Mouse (Mus musculus): Measurements from ENCODE around the gene Tmem19.

Gene Tmem19

GRCm38 (mm10) chr10:115361840-115362622 is at the start of gene Tmem19:
Tmem19 (minus strand) TSS chr10:115362501.
- DNase-seq (ENCODE audit: low spot score in 2 of 2): peak; percentile 95 to 98

GRCm38 (mm10) chr10:115406393-115406792 is 44.1 kb upstream of the Tmem19 start:
- peak; percentile 37 to 77 for DNase-seq (ENCODE audit: low spot score in 2 of 2)

GRCm38 (mm10) chr10:115391896-115392295 is 29.6 kb upstream of the Tmem19 start:
- DNase-seq (ENCODE audit: low spot score in 2 of 2): no peak

- DNase-seq (ENCODE audit: low spot score in 2 of 2): no peak
These were observed 28.8 kb upstream of the Tmem19 start for GRCm38 (mm10) chr10:115391076-115391475.

GRCm38 (mm10) chr10:115387891-115388290 is 25.6 kb upstream of the Tmem19 start:
- DNase-seq (ENCODE audit: low spot score in 2 of 2): no peak

- peak; percentile 74 to 83 for DNase-seq (ENCODE audit: low spot score in 2 of 2)
These were observed 23.0 kb upstream of the Tmem19 start for GRCm38 (mm10) chr10:115385018-115386002.

GRCm38 (mm10) chr10:115384221-115385017 is 22.1 kb upstream of the Tmem19 start, which contains the start of the genes Thap2 and Zfc3h1:
Thap2 (minus strand) TSS chr10:115384443.
Zfc3h1 (plus strand) TSS chr10:115384959.
- DNase-seq (ENCODE audit: low spot score in 2 of 2): peak; percentile 89 to 98

- DNase-seq (ENCODE audit: low spot score in 2 of 2): no peak
These were observed 21.4 kb upstream of the Tmem19 start for GRCm38 (mm10) chr10:115383644-115384220.

GRCm38 (mm10) chr10:115382846-115383643 is 20.7 kb upstream of the Tmem19 start:
- DNase-seq (ENCODE audit: low spot score in 2 of 2): no peak

GRCm38 (mm10) chr10:115381506-115382084 is 19.3 kb upstream of the Tmem19 start:
- DNase-seq (ENCODE audit: low spot score in 2 of 2): no peak

GRCm38 (mm10) chr10:115363151-115363550 is 850 bp upstream of the Tmem19 start:
- peak in 1 of 2 experiments; percentile 19 for DNase-seq (ENCODE audit: low spot score in 2 of 2)

- DNase-seq (ENCODE audit: low spot score in 2 of 2): peak in 1 of 2 experiments; percentile 21
These were observed 293 bp upstream of the Tmem19 start for GRCm38 (mm10) chr10:115362623-115362964.

- no peak for DNase-seq (ENCODE audit: low spot score in 2 of 2)
These were observed 3.2 kb downstream of the Tmem19 start for GRCm38 (mm10) chr10:115359066-115359465.

- DNase-seq (ENCODE audit: low spot score in 2 of 2): no peak
These were observed 3.9 kb downstream of the Tmem19 start for GRCm38 (mm10) chr10:115358216-115358919.

- no peak for DNase-seq (ENCODE audit: low spot score in 2 of 2)
These were observed 6.2 kb downstream of the Tmem19 start for GRCm38 (mm10) chr10:115356106-115356505.

GRCm38 (mm10) chr10:115355016-115355415 is 7.3 kb downstream of the Tmem19 start:
- DNase-seq (ENCODE audit: low spot score in 2 of 2): no peak

- no peak for DNase-seq (ENCODE audit: low spot score in 2 of 2)
These were observed 7.7 kb downstream of the Tmem19 start for GRCm38 (mm10) chr10:115354553-115354952.

GRCm38 (mm10) chr10:115350810-115351397 is 11.4 kb downstream of the Tmem19 start:
- no peak for DNase-seq (ENCODE audit: low spot score in 2 of 2)

GRCm38 (mm10) chr10:115349509-115349908 is 12.8 kb downstream of the Tmem19 start:
- DNase-seq (ENCODE audit: low spot score in 2 of 2): no peak

All from spleen, postnatal 10 days (tissue).